Mouse (Mus musculus) ES-E14 (cell line): ENCODE measurements at regions not wholly inside any gene's neighbourhood (a gene's known extent, or its start where the extent isn't known, plus 50 kb on each side); places are given as distances from the start of the nearest gene placed in this dataset.

Experiments used
- DNase-seq: peaks from one replicate; pipeline ENCODE4 v3.0.0-alpha.2; 2013; ENCODE audit warnings: low read depth, low spot score
- H3K27ac ChIP-seq: 2 replicates; pipeline ENCODE4 v1.5.1; 2012; ENCODE audit warnings: low read depth, mild to moderate bottlenecking, low read length, moderate library complexity, mixed read lengths; ENCODE audit not compliant: poor library complexity, insufficient read depth, severe bottlenecking
- H3K36me3 ChIP-seq: 2 replicates; pipeline ENCODE4 v1.6.1; 2012; ENCODE audit warnings: mild to moderate bottlenecking, low read length, moderate library complexity, mixed read lengths; ENCODE audit not compliant: control insufficient read depth, poor library complexity, insufficient read depth, severe bottlenecking
- H3K4me1 ChIP-seq, 2 experiments: fragments of 150-350 bp in 1 of 2; sonication (generic) in 1 of 2; 2 replicates each; pipeline ENCODE4 v1.6.1; 2012; ENCODE audit warnings: low read length in 2 of 2, mild to moderate bottlenecking in 1 of 2, mixed read lengths in 1 of 2; ENCODE audit not compliant: control insufficient read depth in 2 of 2, insufficient read depth in 2 of 2, poor library complexity in 1 of 2
- H3K4me3 ChIP-seq, 2 experiments: fragments of 150-350 bp in 1 of 2; sonication (generic) in 1 of 2; 2 replicates each; pipeline ENCODE4 v1.5.1; 2012; ENCODE audit warnings: low read length in 2 of 2, low read depth in 1 of 2, mild to moderate bottlenecking in 1 of 2, mixed read lengths in 1 of 2; ENCODE audit not compliant: insufficient read depth in 1 of 2, poor library complexity in 1 of 2, severe bottlenecking in 1 of 2
- H3K9ac ChIP-seq: 2 replicates; pipeline ENCODE4 v1.6.1; 2012; ENCODE audit warnings: low read depth, mild to moderate bottlenecking, low read length, mixed read lengths; ENCODE audit not compliant: poor library complexity, insufficient read depth, severe bottlenecking
- H3K9me3 ChIP-seq: fragments of 150-350 bp; sonication (generic); 2 replicates; pipeline ENCODE4 v1.6.1; 2012; ENCODE audit warnings: low read depth, mild to moderate bottlenecking, low read length; ENCODE audit not compliant: control insufficient read depth, insufficient read depth
- CHD2 ChIP-seq: IDR thresholded peaks from 2 replicates; pipeline ENCODE4 v1.6.1; 2014; ENCODE audit warnings: mild to moderate bottlenecking, low read depth, low read length, inconsistent platforms
- HCFC1 ChIP-seq: IDR thresholded peaks from 2 replicates; pipeline ENCODE4 v1.6.1; 2012; ENCODE audit warnings: low read length, inconsistent platforms, borderline replicate concordance; ENCODE audit not compliant: insufficient read depth
- MAFK ChIP-seq: IDR thresholded peaks from 2 replicates; pipeline ENCODE4 v1.6.1; 2014; ENCODE audit warnings: mild to moderate bottlenecking, low read depth, low read length, inconsistent platforms; ENCODE audit not compliant: insufficient read depth
- ZC3H11A ChIP-seq: IDR thresholded peaks from 2 replicates; pipeline ENCODE4 v1.6.1; 2012; ENCODE audit warnings: low read depth, mild to moderate bottlenecking, inconsistent platforms, low read length, borderline replicate concordance
- ZNF384 ChIP-seq: IDR thresholded peaks from 2 replicates; pipeline ENCODE4 v1.6.1; 2012; ENCODE audit warnings: low read depth, low read length, inconsistent platforms
- in situ Hi-C, 2 experiments: fragments of 600-800 bp; cut with MboI; formaldehyde crosslinking; loops; one replicate each; pipeline ENCODE4 v1.15.1; 2025; ENCODE audit warnings: low sequenced_read_pairs in 2 of 2, inconsistent platforms in 1 of 2; ENCODE audit not compliant: unreplicated experiment in 2 of 2

- no peak overlapping the region for H3K4me3 ChIP-seq
- no peak overlapping the region for H3K27ac ChIP-seq
- no peak for DNase-seq
- in situ Hi-C loops: no loop called here
- no peaks in the 10 kb centered on the region for H3K4me1 ChIP-seq
- no peak overlapping the region for H3K9ac ChIP-seq
- TF ChIP-seq ZC3H11A (no peak), CHD2 (no peak), HCFC1 (no peak), ZNF384 (no peak), MAFK (no peak)
- no peaks in the 10 kb centered on the region for H3K36me3 ChIP-seq
- no peaks in the 10 kb centered on the region for H3K9me3 ChIP-seq
Measured at GRCm38 (mm10) chr14:105647166-105647565, 249.5 kb downstream of the Spry2 start.

GRCm38 (mm10) chr14:105644428-105644827 lies 252.2 kb downstream of the Spry2 start:
- H3K36me3 ChIP-seq: no peaks in the 10 kb centered on the region
- no peak overlapping the region for H3K9ac ChIP-seq
- H3K4me3 ChIP-seq: no peak overlapping the region
- DNase-seq: no peak
- no peak for TF ChIP-seq ZNF384
- no peak for TF ChIP-seq MAFK
- TF ChIP-seq CHD2: no peak
- TF ChIP-seq HCFC1: no peak
- no peak for TF ChIP-seq ZC3H11A
- no peaks in the 10 kb centered on the region for H3K9me3 ChIP-seq
- no peak overlapping the region for H3K27ac ChIP-seq
- in situ Hi-C loops: no loop called here
- H3K4me1 ChIP-seq: no peaks in the 10 kb centered on the region; a peak in 1 of 4 replicates

- no peak overlapping the region for H3K9ac ChIP-seq
- no peak for DNase-seq
- H3K27ac ChIP-seq: no peak overlapping the region
- in situ Hi-C loops: no loop called here
- H3K4me3 ChIP-seq: no peak overlapping the region
- no peaks in the 10 kb centered on the region for H3K9me3 ChIP-seq
- H3K36me3 ChIP-seq: no peaks in the 10 kb centered on the region
- TF ChIP-seq ZNF384 (no peak), CHD2 (no peak), ZC3H11A (no peak), HCFC1 (no peak), MAFK (no peak)
- H3K4me1 ChIP-seq: no peaks in the 10 kb centered on the region; a peak in 1 of 4 replicates
Measured at GRCm38 (mm10) chr14:105643285-105643957, 253.2 kb downstream of the Spry2 start.

GRCm38 (mm10) chr14:105632335-105632734 lies 264.3 kb downstream of the Spry2 start:
- Histone ChIP-seq H3K4me3 (no peak overlapping the region), H3K4me1 (peaks cover 0 to 3% of the 10 kb centered on the region in 2 experiments; a peak in 1 of 4 replicates), H3K9ac (no peak overlapping the region), H3K27ac (no peak overlapping the region), H3K36me3 (no peaks in the 10 kb centered on the region), H3K9me3 (no peaks in the 10 kb centered on the region)
- in situ Hi-C loops: no loop called here
- no peak for TF ChIP-seq MAFK
- no peak for TF ChIP-seq HCFC1
- TF ChIP-seq ZNF384: no peak
- no peak for TF ChIP-seq ZC3H11A
- TF ChIP-seq CHD2: no peak
- no peak for DNase-seq

- in situ Hi-C loops: no loop called here
- Histone ChIP-seq H3K4me3 (no peak overlapping the region), H3K4me1 (peaks cover 0 to 3% of the 10 kb centered on the region in 2 experiments; a peak in 2 of 4 replicates), H3K27ac (no peak overlapping the region), H3K36me3 (no peaks in the 10 kb centered on the region), H3K9ac (no peak overlapping the region), H3K9me3 (no peaks in the 10 kb centered on the region)
- DNase-seq: no peak
- TF ChIP-seq MAFK (no peak), ZC3H11A (no peak), ZNF384 (no peak), HCFC1 (no peak), CHD2 (no peak)
Measured at GRCm38 (mm10) chr14:105631681-105632031, 265.0 kb downstream of the Spry2 start.
